Mouse (Mus musculus): ENCODE measurements around the gene Nuf2. TPM values are rescaled to one million over a fixed set of nuclear protein-coding genes. Genes with fewer than 3 reads are reported as not detected.

Nuf2 gene
- polyA plus RNA-seq (2012; rRNA removed): 24.0 and 27.8 TPM in 2 replicates

GRCm38 (mm10) chr1:169530876-169531701 is at the start of gene Nuf2:
Nuf2 (minus strand) TSS chr1:169531464.

Other genes starting within 250 kb of the Nuf2 start
- gene Rgs5, start 124.0 kb upstream of the Nuf2 start, polyA plus RNA-seq (2012; rRNA removed): 0.25 and 0.33 TPM in 2 replicates
- gene Rgs4, start 216.2 kb upstream of the Nuf2 start, polyA plus RNA-seq (2012; rRNA removed): 0.05 and 0.10 TPM in 2 replicates

Measured in liver, embryonic 14 days (tissue).